Mouse (Mus musculus) lung, adult 2 months (tissue): Measurements from ENCODE around the gene Mast1.

Experiments used
- CTCF ChIP-seq: fragments of 200-500 bp; IDR thresholded peaks from 2 replicates; pipeline ENCODE4 v1.5.1; 2011; ENCODE audit warnings: mild to moderate bottlenecking, low read length, control low read depth; ENCODE audit not compliant: insufficient read depth
- POLR2A ChIP-seq: fragments of 200-500 bp; IDR thresholded peaks from 2 replicates; pipeline ENCODE4 v1.6.1; 2011; ENCODE audit warnings: low read depth, mild to moderate bottlenecking, control low read depth, low read length, borderline replicate concordance; ENCODE audit errors: extremely low read depth

DNA sequence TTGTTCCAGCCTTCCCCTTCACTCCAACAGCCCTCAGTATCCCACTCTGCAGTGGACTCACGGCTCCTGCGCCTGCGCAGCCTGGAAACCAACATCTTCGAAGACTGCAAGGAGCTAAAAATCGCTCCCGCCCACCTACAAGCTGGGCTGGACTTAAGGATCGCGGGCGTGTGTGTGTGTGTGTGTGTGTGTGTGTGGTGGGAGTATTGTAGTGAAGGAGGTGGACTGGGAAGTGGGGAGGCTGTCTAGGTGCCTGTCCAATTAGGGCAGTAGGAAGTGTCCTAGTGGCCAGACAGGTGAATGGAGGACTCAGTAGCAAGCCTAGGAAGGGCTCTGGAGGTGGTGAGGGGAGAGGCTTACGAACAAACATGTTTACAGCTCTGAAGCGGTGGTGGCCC is 8.1 kb upstream of the Mast1 start:
- TF ChIP-seq CTCF: no peak
- TF ChIP-seq POLR2A: no peak
